Mouse (Mus musculus) forebrain, embryonic 13.5 days (tissue): Measurements from ENCODE around the gene Akr1c6. TPM values are rescaled to one million over a fixed set of nuclear protein-coding genes. Genes with fewer than 3 reads are reported as not detected.

ENCODE experiments used
- ATAC-seq: fragments of 200-750 bp; cut with Nextera tagmentation; 2 replicates; pipeline ENCODE4 v1.8.0; 2017
- H3K27ac ChIP-seq: fragments of 300-500 bp; sonication (generic); 2 replicates; pipeline ENCODE4 v1.5.1; 2015; ENCODE audit warnings: inconsistent platforms, mild to moderate bottlenecking, moderate library complexity
- H3K27me3 ChIP-seq: fragments of 300-500 bp; sonication (generic); 2 replicates; pipeline ENCODE4 v1.6.1; 2015; ENCODE audit warnings: mild to moderate bottlenecking, inconsistent platforms
- H3K36me3 ChIP-seq: fragments of 300-500 bp; sonication (generic); 2 replicates; pipeline ENCODE4 v1.6.1; 2015; ENCODE audit warnings: mild to moderate bottlenecking, inconsistent platforms; ENCODE audit not compliant: poor library complexity, severe bottlenecking
- H3K4me1 ChIP-seq: fragments of 300-500 bp; sonication (generic); 2 replicates; pipeline ENCODE4 v1.6.1; 2015; ENCODE audit warnings: inconsistent platforms
- H3K4me2 ChIP-seq: fragments of 300-500 bp; sonication (generic); 2 replicates; pipeline ENCODE4 v1.6.1; 2015; ENCODE audit warnings: inconsistent platforms, mild to moderate bottlenecking, moderate library complexity
- H3K4me3 ChIP-seq: fragments of 300-500 bp; sonication (generic); 2 replicates; pipeline ENCODE4 v1.5.1; 2015; ENCODE audit warnings: mild to moderate bottlenecking, inconsistent platforms
- H3K9ac ChIP-seq: fragments of 300-500 bp; sonication (generic); 2 replicates; pipeline ENCODE4 v1.6.1; 2015; ENCODE audit warnings: mild to moderate bottlenecking, inconsistent platforms
- H3K9me3 ChIP-seq: fragments of 300-500 bp; sonication (generic); replicated peaks from 2 replicates; pipeline ENCODE4 v1.6.1; 2016; ENCODE audit warnings: inconsistent platforms
- WGBS: fragments of 180-500 bp; shearing (Covaris S2); methylation state at CpG from one replicate; pipeline ENCODE4 v1.1.7; 2015; 5-methylcytosine and 5-hydroxymethylcytosine counted together
- polyA plus RNA-seq: library from polyadenylated mRNA; unstranded; fragments of >200 nt; fragmentation: Nextera tagmentation; extraction: Ambion mirVana; gene quantifications from 2 replicates; pipeline ENCODE4 v1.2.1, GENCODE M21; 2015

The Akr1c6 gene
- polyA plus RNA-seq, 1 experiment from 2014 or later: not detected

GRCm38 (mm10) chr13:4467896-4468295 is 33.8 kb downstream of the Akr1c6 start:
- H3K4me2 ChIP-seq: no peak overlapping the region
- 0 out of 2 replicates have a peak, but pooled peaks cover 3% of the 10 kb centered on the region for H3K9me3 ChIP-seq
- no peak overlapping the region for H3K27ac ChIP-seq
- no peaks in the 10 kb centered on the region for H3K27me3 ChIP-seq
- H3K4me3 ChIP-seq: no peak overlapping the region
- H3K4me1 ChIP-seq: no peaks in the 10 kb centered on the region
- ATAC-seq: no peak
- WGBS: 82% methylated on average over 1 of the region's 1 CpGs
- H3K9ac ChIP-seq: no peak overlapping the region
- no peaks in the 10 kb centered on the region for H3K36me3 ChIP-seq

Other genes starting within 250 kb of the Akr1c6 start
- gene Akr1c13, start 243.2 kb upstream of the Akr1c6 start, polyA plus RNA-seq: 2.0 and 2.4 TPM in 2 replicates
- 2.8 and 2.9 TPM in 2 replicates for gene Akr1c19, start 205.6 kb upstream of the Akr1c6 start, polyA plus RNA-seq
- gene Akr1c12, start 154.9 kb upstream of the Akr1c6 start, polyA plus RNA-seq: not detected in 2 replicates
- gene Akr1c20, start 89.0 kb downstream of the Akr1c6 start, polyA plus RNA-seq: not detected in 2 replicates
- not detected in 2 replicates for gene Akr1c21, start 139.8 kb downstream of the Akr1c6 start, polyA plus RNA-seq
- 44.7 and 58.0 TPM in 2 replicates for gene Akr1e1, start 174.9 kb downstream of the Akr1c6 start, polyA plus RNA-seq